Mouse (Mus musculus): ENCODE data around the gene Trrap.

DNA sequence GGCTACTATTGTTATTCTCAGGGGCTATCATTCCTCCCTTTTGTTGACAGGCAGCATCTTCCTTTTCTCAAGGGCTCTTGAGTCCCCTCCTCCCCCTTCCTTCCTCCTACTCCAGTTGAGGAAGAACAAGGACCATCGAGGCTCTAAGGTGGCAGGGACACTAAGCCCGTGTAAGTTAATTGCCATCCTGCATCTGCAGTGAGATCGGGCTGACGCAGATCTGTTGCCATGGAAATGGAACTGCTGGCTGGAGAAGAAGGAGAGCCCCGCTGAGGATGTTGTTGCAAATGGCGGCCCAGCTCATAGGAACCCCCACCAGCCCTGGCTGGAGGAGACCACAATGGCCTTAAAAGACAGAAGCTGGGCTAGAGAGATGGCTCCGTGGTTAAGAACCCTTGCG lies 9.1 kb upstream of the Trrap start:
- TF ChIP-seq POLR2A (IDR thresholded peaks at IDR 0.05; ENCODE audit: control insufficient read depth, low read depth, low read length) (no peak), CTCF (IDR thresholded peaks at IDR 0.05; ENCODE audit: control insufficient read depth, insufficient read depth, insufficient replicate concordance, low read depth, low read length) (no peak)

Data from testis, adult 2 months (tissue).